22 mouse cellular contexts compared by ENCODE assay signal in genomic region chr7:45045741-45046140, GRCm38 (mm10).
"Had no signal": no experiment of that assay in that cellular context is flagged by ENCODE, and none has a peak within 500 bp of the region (broad histone marks: within the 10 kb centered on the region; RNA-seq: fewer than 3 reads in every experiment).

No protein-coding gene starts in this region.

- H3K4me2 ChIP-seq: limb, embryonic 13.5 days; liver, embryonic 12.5 days; liver, embryonic 15.5 days; lung, embryonic 15.5 days; midbrain, embryonic 13.5 days; neural tube, embryonic 13.5 days; stomach, embryonic 15.5 days had no signal

- H3K4me3 ChIP-seq: limb, embryonic 10.5 days; limb, embryonic 13.5 days; liver, embryonic 12.5 days; liver, embryonic 15.5 days; lung, embryonic 15.5 days; midbrain, embryonic 13.5 days; myocyte; neural tube, embryonic 13.5 days; stomach, embryonic 15.5 days had no signal

- DNase-seq: kidney, adult 9 months; kidney, postnatal 14 days; kidney, postnatal 4 days; liver; lung, adult 18-20 months; lung, postnatal 10 days; lung, postnatal 4 days; retina, postnatal 1 day; right cerebral cortex, postnatal 25 days; spleen, adult 18-20 months; thymus, adult 18-20 months; thymus, postnatal 36 days had no signal

- ATAC-seq: liver, embryonic 12.5 days; midbrain, embryonic 13.5 days; midbrain, embryonic 16.5 days had no signal

- H3K27ac ChIP-seq: limb, embryonic 10.5 days; limb, embryonic 13.5 days; liver, embryonic 12.5 days; liver, embryonic 15.5 days; lung, embryonic 15.5 days; midbrain, embryonic 13.5 days; neural tube, embryonic 13.5 days; stomach, embryonic 15.5 days had no signal

- H3K9me3 ChIP-seq: limb, embryonic 10.5 days; limb, embryonic 13.5 days; liver, embryonic 12.5 days; liver, embryonic 15.5 days; lung, embryonic 15.5 days; midbrain, embryonic 13.5 days; neural tube, embryonic 13.5 days; stomach, embryonic 15.5 days had no signal

- H3K27me3 ChIP-seq: limb, embryonic 13.5 days; liver, embryonic 12.5 days; liver, embryonic 15.5 days; lung, embryonic 15.5 days; midbrain, embryonic 13.5 days; neural tube, embryonic 13.5 days; stomach, embryonic 15.5 days had no signal

- H3K9ac ChIP-seq: limb, embryonic 13.5 days; liver, embryonic 12.5 days; liver, embryonic 15.5 days; lung, embryonic 15.5 days; midbrain, embryonic 13.5 days; neural tube, embryonic 13.5 days; stomach, embryonic 15.5 days had no signal
